Mouse (Mus musculus) heart, embryonic 15.5 days (tissue): ENCODE data around the gene Map1s. TPM values are rescaled to one million over a fixed set of nuclear protein-coding genes. Genes with fewer than 3 reads are reported as not detected.
"Not testable (repeated sequence)": the region's sequence is repeated elsewhere in the genome, so short reads cannot be mapped to it uniquely, and the experiment has no call there.

Source experiments
- ATAC-seq: fragments of 200-750 bp; cut with Nextera tagmentation; replicated peaks from 2 replicates; pipeline ENCODE4 v1.8.0; 2017; ENCODE audit warnings: low read depth, moderate TSS enrichment; ENCODE audit not compliant: insufficient number of reproducible peaks, insufficient read depth, low FRiP score
- H3K27ac ChIP-seq: fragments of 300-500 bp; sonication (generic); 2 replicates; pipeline ENCODE4 v1.5.1; 2015; ENCODE audit warnings: mild to moderate bottlenecking, inconsistent platforms
- H3K27me3 ChIP-seq: fragments of 300-500 bp; sonication (generic); 2 replicates; pipeline ENCODE4 v1.6.1; 2015; ENCODE audit warnings: inconsistent platforms
- H3K36me3 ChIP-seq: fragments of 300-500 bp; sonication (generic); 2 replicates; pipeline ENCODE4 v1.6.1; 2015; ENCODE audit warnings: mild to moderate bottlenecking, inconsistent platforms
- H3K4me1 ChIP-seq: fragments of 300-500 bp; sonication (generic); replicated peaks from 2 replicates; pipeline ENCODE4 v1.6.1; 2015; ENCODE audit warnings: inconsistent platforms
- H3K4me2 ChIP-seq: fragments of 300-500 bp; sonication (generic); 2 replicates; pipeline ENCODE4 v1.6.1; 2015; ENCODE audit warnings: inconsistent platforms, mild to moderate bottlenecking, moderate library complexity
- H3K4me3 ChIP-seq: fragments of 300-500 bp; sonication (generic); 2 replicates; pipeline ENCODE4 v1.5.1; 2015; ENCODE audit warnings: mild to moderate bottlenecking, inconsistent platforms
- H3K9ac ChIP-seq: fragments of 300-500 bp; sonication (generic); 2 replicates; pipeline ENCODE4 v1.6.1; 2015; ENCODE audit warnings: mild to moderate bottlenecking, inconsistent platforms
- H3K9me3 ChIP-seq: fragments of 300-500 bp; sonication (generic); replicated peaks from 2 replicates; pipeline ENCODE4 v1.6.1; 2016; ENCODE audit warnings: inconsistent platforms
- WGBS: fragments of 180-500 bp; shearing (Covaris S2); methylation state at CpG from one replicate; pipeline ENCODE4 v1.1.7; 2015; ENCODE audit warnings: mixed read lengths; 5-methylcytosine and 5-hydroxymethylcytosine counted together
- polyA plus RNA-seq: library from polyadenylated mRNA; unstranded; fragments of >200 nt; fragmentation: Nextera tagmentation; extraction: Ambion mirVana; gene quantifications from 2 replicates; pipeline ENCODE4 v1.2.1, GENCODE M21; 2015

The Map1s gene
- polyA plus RNA-seq, 1 experiment from 2014 or later, result 30.3 TPM

- Histone ChIP-seq H3K4me1 (peaks cover 29% of the 10 kb centered on the region), H3K4me2 (no peak overlapping the region), H3K9ac (no peak overlapping the region), H3K27ac (no peak overlapping the region), H3K4me3 (no peak overlapping the region), H3K9me3 (no peaks in the 10 kb centered on the region; the same call in 1 of the 2 replicates), H3K36me3 (peaks cover 26% of the 10 kb centered on the region), H3K27me3 (peaks cover 46% of the 10 kb centered on the region)
- 31% methylated on average over 12 of the region's 12 CpGs for WGBS
- no peak for ATAC-seq
Measured at GRCm38 (mm10) chr8:70893656-70894384, 11.9 kb upstream of the Map1s start.

- H3K27me3 ChIP-seq, result peaks cover 43% of the 10 kb centered on the region
- H3K36me3 ChIP-seq, result peaks cover 26% of the 10 kb centered on the region
- WGBS, result 63% methylated on average over 2 of the region's 2 CpGs
- no peak overlapping the region for H3K9ac ChIP-seq
- no peaks in the 10 kb centered on the region; the same call in 1 of the 2 replicates for H3K9me3 ChIP-seq
- no peak overlapping the region for H3K4me2 ChIP-seq
- H3K27ac ChIP-seq, result no peak overlapping the region
- H3K4me1 ChIP-seq, result peaks cover 29% of the 10 kb centered on the region
- ATAC-seq, result no peak
- no peak overlapping the region for H3K4me3 ChIP-seq
Measured at GRCm38 (mm10) chr8:70894385-70894720, 11.4 kb upstream of the Map1s start.

- H3K4me2 ChIP-seq, result no peak overlapping the region
- no peak for ATAC-seq
- H3K36me3 ChIP-seq, result peaks cover 26% of the 10 kb centered on the region
- H3K27ac ChIP-seq, result no peak overlapping the region
- peaks cover 29% of the 10 kb centered on the region for H3K4me1 ChIP-seq
- no peaks in the 10 kb centered on the region; the same call in 1 of the 2 replicates for H3K9me3 ChIP-seq
- peaks cover 41% of the 10 kb centered on the region for H3K27me3 ChIP-seq
- no peak overlapping the region for H3K4me3 ChIP-seq
- WGBS, result 88% methylated on average over 8 of the region's 8 CpGs
- no peak overlapping the region for H3K9ac ChIP-seq
Measured at GRCm38 (mm10) chr8:70894771-70895545, 10.8 kb upstream of the Map1s start.

GRCm38 (mm10) chr8:70895571-70896259 lies 10.0 kb upstream of the Map1s start:
- 83% methylated on average over 24 of the region's 24 CpGs for WGBS
- peak overlapping the region; percentile 99 for H3K9ac ChIP-seq
- ATAC-seq, H3K9me3 ChIP-seq, H3K27ac ChIP-seq: not testable (repeated sequence)
- H3K4me2 ChIP-seq, result peak overlapping the region; percentile 93
- peaks cover 33% of the 10 kb centered on the region for H3K27me3 ChIP-seq
- H3K4me3 ChIP-seq, result peak overlapping the region; percentile 93
- peaks cover 29% of the 10 kb centered on the region for H3K4me1 ChIP-seq
- peaks cover 26% of the 10 kb centered on the region for H3K36me3 ChIP-seq

DNA sequence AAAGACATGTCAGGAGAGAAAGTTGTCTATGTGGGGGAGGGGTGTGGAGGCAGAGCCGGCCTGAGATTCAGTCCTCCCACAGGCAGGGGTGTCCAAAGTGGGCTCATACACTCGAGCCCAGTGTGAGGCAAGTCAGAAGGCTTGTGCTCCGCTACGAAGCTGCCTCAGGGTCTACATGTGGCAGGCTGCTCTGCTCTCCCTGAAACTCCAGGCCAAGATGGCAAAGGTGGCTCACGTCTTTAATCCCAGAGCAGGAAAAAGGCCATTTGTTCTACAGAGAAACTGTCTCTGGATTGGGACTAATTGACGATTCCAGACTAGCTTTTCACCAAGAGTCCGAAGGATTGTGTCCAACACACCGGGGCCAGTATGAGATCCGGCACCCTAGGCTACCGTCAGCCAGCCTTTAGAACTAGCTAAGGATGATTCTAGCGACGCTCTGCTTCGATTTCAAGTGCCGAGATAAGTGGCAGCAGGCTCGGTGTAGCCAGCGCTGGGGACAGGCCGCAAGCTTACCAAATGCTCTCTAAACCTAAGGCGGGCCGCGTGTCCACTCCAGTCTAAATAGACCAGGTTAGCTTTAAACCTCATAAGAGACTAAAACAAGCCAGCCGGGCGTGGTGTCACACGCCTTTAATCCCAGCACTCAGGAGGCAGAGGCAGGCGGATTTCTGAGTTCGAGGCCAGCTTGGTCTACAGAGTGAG lies 9.3 kb upstream of the Map1s start:
- peaks cover 29% of the 10 kb centered on the region for H3K4me1 ChIP-seq
- peak overlapping the region; percentile 99 for H3K9ac ChIP-seq
- H3K9me3 ChIP-seq, result no peaks in the 10 kb centered on the region
- H3K36me3 ChIP-seq, result peaks cover 26% of the 10 kb centered on the region
- peak overlapping the region; percentile 93 for H3K4me2 ChIP-seq
- H3K27me3 ChIP-seq, result peaks cover 26% of the 10 kb centered on the region
- H3K4me3 ChIP-seq, result peak overlapping the region; percentile 93
- no peak for ATAC-seq
- peak overlapping the region; percentile 78 for H3K27ac ChIP-seq
- WGBS, result 2% methylated on average over 25 of the region's 25 CpGs

GRCm38 (mm10) chr8:70897021-70897680 lies 8.6 kb upstream of the Map1s start, which contains the start of gene Rpl18a:
Gene Rpl18a, minus strand, starts transcription at chr8:70897412.
- no peaks in the 10 kb centered on the region for H3K9me3 ChIP-seq
- WGBS, result 0% methylated on average over 60 of the region's 60 CpGs
- peak within 1 kb of the TSS; percentile 99 for H3K9ac ChIP-seq
- H3K27ac ChIP-seq, result peak within 1 kb of the TSS; percentile 84
- H3K4me2 ChIP-seq, result peak within 1 kb of the TSS; percentile 93
- H3K36me3 ChIP-seq, result peaks cover 26% of the 10 kb centered on the region
- peaks cover 26% of the 10 kb centered on the region for H3K4me1 ChIP-seq
- H3K27me3 ChIP-seq, result peaks cover 19% of the 10 kb centered on the region
- peak within 1 kb of the TSS; percentile 93 for H3K4me3 ChIP-seq
- ATAC-seq, result peak; percentile 97

DNA sequence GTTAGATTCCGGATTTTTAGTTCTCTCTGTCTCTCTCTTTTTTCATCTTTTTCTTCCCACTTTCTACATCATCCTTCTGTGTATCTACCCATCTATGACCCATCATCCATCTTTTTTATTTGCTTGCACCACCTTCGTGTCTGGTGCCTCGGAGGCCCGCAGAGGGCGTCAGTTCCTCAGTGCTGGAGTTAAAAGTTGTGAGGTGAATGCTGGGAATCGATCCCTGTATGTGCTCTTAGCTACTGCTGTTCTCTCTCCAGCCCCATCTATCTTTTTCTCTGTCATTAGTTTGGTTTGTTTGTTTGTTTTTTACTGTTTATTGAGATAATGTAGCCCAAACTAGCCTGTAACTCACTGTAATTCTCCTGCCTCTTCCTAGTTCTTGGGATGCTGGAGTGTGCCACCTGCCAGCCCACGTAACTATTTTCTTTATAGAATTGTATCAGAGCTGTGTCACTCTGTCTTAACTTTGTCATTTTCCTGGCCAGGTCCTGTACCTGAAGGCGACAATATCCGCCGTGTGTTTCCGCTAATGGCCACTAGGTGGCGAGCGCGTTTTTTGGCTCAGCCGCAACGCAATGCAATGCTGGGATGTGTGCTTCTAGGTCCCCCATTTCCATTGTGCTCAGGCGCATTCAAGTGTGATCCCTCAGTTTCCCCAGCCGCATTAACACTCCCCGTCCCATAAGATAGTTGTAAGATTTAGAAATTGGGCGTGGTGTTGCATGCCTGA lies 7.9 kb upstream of the Map1s start:
- WGBS, result under 1% methylated on average over 20 of the region's 20 CpGs
- ATAC-seq, result peak; percentile 26; the same call in 1 of the 2 replicates
- H3K4me2 ChIP-seq, result peak overlapping the region; percentile 83
- peak overlapping the region; percentile 93 for H3K4me3 ChIP-seq
- H3K27ac ChIP-seq, result peak overlapping the region; percentile 84
- H3K9me3 ChIP-seq, result no peaks in the 10 kb centered on the region
- peaks cover 12% of the 10 kb centered on the region for H3K27me3 ChIP-seq
- H3K36me3 ChIP-seq, result peaks cover 26% of the 10 kb centered on the region
- peaks cover 19% of the 10 kb centered on the region for H3K4me1 ChIP-seq
- peak overlapping the region; percentile 76 for H3K9ac ChIP-seq

DNA sequence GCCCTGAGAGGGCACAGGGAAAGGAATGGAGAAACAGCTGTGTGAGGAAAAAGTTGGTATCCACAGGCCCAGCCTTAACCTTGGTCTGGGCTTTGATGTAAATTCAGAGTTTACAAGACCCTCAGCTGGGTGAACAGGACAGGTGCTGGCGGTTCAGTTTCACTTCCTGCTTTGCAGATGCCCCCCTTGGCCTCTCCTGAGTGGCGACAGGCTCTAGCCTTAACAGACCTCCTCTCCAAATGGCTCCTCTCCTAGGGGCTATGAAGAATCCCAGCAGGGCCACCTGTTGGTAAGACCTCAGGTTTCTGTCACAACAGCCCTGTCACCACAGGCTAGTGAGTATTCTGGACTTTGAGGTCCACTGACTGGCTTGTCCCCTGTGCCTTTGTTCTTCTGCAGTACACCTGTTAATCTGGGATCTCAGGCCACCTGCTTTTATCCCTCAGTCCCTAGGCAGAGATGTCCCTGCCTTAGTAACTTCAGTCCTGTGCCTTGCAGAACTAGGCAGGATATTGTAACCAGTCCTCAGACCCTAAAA lies 7.0 kb upstream of the Map1s start:
- H3K4me2 ChIP-seq, result no peak overlapping the region
- no peak for ATAC-seq
- 42% methylated on average over 2 of the region's 2 CpGs for WGBS

GRCm38 (mm10) chr8:70899226-70899625 lies 6.5 kb upstream of the Map1s start:
- Histone ChIP-seq H3K27ac (no peak overlapping the region), H3K36me3 (peaks cover 18% of the 10 kb centered on the region), H3K9ac (no peak overlapping the region), H3K4me2 (no peak overlapping the region), H3K4me1 (peaks cover 18% of the 10 kb centered on the region), H3K9me3 (no peaks in the 10 kb centered on the region), H3K27me3 (no peaks in the 10 kb centered on the region; the same call in 1 of the 2 replicates), H3K4me3 (no peak overlapping the region)
- ATAC-seq, result no peak
- WGBS, result 77% methylated on average over 2 of the region's 2 CpGs

More for the DNA sequence above, 7.0 kb upstream of the Map1s start:
- Histone ChIP-seq H3K9ac (no peak overlapping the region; the same call in 1 of the 2 replicates), H3K4me3 (no peak overlapping the region), H3K9me3 (no peaks in the 10 kb centered on the region), H3K27ac (0 out of 2 replicates have a peak overlapping the region, but pooled peaks have one; percentile 84), H3K36me3 (peaks cover 23% of the 10 kb centered on the region), H3K4me1 (peaks cover 18% of the 10 kb centered on the region), H3K27me3 (peaks cover 3% of the 10 kb centered on the region)
